Mouse (Mus musculus): ENCODE results near the gene Grb10.

The Grb10 gene

DNA sequence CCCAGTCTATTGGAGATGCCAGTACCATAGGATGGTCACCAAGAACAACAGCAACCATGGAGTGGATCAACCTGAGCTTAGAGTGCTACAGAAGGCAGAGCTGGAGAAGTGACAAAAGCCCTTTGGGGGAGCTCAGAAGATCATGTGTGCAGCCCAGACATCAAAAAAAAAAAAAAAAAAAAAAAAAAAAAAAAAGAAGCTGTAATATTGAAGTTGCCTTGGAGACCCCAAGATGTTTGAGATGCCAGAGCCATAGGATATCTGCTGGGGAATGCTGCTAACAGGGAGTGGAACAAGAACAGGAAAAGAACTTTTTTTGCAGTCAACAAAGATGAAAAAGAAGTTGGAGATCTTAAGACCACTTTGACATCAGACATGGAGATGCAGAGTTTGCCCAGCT, 133.0 kb downstream of the Grb10 start:
- no peak for DNase-seq (ENCODE audit: low read depth, low spot score)

DNA sequence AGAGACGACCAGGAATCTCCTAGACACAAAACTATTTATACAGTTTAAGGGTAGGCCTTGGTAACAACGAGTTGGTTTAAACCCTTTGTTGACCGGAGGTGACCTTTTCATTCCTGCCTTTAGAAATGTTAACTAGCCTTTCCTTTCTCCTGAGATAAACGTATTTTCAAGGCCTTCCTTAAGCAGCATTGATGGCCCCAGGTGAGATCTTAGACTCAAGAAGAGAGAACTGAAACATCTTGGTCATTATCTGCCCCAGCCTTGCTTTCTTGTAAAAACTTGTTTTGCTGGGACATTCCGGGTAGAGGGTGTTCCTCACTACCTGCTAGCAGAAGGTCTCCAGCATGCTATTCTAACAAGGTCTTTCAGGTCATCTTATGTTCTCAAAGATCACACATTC, 133.5 kb downstream of the Grb10 start:
- no peak for DNase-seq (ENCODE audit: low read depth, low spot score)

GRCm38 (mm10) chr11:11901509-11901908, 137.0 kb downstream of the Grb10 start:
- DNase-seq (ENCODE audit: low read depth, low spot score) = no peak

DNA sequence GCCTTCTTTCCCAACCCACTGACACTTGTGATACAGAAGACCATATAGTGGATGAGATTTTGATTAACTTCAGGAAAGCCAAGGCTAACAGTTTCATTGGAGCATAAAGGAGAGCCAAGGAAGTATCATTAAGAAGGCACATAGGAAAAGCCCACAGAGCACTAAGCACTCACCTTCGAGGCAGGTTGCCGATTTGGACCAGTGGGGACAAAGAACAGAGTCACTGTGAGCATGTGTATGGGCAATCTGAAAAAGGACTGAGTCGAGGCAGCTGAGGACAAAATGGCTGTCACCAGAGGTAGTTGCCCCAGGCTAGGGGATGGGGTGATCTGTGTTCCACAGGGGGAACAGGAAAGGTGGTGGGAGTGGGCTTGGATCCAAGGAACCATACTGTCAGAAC, 140.0 kb downstream of the Grb10 start:
- no peak for DNase-seq (ENCODE audit: low read depth, low spot score)

- no peak for DNase-seq (ENCODE audit: low read depth, low spot score)
Observed at GRCm38 (mm10) chr11:11897645-11898357, 140.7 kb downstream of the Grb10 start, which contains the start of gene Ddc. Gene Ddc (minus strand): TSS chr11:11898144.

DNA sequence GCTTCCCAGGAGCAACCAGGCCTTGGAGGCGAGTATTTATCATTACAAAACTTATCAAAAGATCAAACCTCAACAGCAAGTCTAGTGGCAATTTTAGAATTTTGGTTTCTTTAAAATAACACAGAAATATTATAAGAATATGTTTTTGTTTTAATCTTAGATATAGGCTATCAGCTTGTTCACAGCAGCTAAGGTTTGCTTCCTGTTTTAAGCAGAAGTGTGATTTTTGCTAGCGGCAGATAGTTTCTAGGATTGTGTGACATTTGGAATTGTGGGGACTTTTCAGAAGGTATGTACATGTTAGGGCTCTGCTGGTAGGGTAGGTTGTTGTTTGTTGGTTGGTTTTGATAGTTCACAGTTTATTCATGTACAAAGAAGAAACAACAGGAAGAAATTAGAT, 143.0 kb downstream of the Grb10 start:
- DNase-seq (ENCODE audit: low read depth, low spot score) = no peak

DNA sequence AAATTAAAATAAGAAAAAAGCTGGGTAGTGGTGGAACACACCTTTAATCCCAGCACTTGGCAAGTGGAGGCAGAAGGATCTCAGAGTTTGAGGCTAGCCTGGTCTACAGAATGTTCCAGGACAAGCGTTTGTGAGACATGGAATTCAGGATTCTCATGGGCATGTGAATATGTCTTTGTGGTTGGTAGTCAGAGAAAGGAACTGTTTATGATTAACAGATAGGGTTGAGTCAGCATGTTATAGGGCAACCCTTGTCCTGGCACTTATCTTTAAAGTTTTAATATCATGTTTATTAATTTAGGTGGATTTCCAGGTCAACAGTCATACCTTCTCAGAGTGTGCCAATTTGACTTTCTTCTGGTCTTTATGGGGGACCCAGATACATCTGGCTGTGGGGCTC, 144.7 kb downstream of the Grb10 start:
- DNase-seq (ENCODE audit: low read depth, low spot score) = no peak

GRCm38 (mm10) chr11:11892993-11893602, 145.4 kb downstream of the Grb10 start:
- no peak for DNase-seq (ENCODE audit: low read depth, low spot score)

- no peak for DNase-seq (ENCODE audit: low read depth, low spot score)
Observed at GRCm38 (mm10) chr11:11891832-11892231, 146.7 kb downstream of the Grb10 start.

GRCm38 (mm10) chr11:11890139-11890741, 148.2 kb downstream of the Grb10 start:
- DNase-seq (ENCODE audit: low read depth, low spot score) = no peak

DNA sequence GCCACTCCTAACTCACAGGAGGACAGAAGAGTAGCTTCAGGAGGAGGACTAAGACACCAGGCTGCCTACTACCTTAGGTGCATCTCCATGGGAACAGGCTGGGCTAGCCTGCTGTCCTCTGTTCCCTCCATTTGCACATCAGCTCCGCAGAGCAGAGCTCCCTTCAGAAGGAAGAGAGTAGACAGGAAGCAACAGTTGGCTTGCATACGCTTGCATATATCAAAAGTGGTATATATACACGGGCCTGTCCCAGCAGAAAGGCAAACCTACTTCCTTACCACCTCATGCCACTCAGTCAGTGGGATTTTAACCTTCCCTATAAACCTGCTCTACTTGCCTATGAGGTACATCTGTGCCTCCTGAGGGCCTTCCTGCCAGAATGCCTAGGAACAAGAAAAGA, 149.8 kb downstream of the Grb10 start:
- DNase-seq (ENCODE audit: low read depth, low spot score) = no peak

DNA sequence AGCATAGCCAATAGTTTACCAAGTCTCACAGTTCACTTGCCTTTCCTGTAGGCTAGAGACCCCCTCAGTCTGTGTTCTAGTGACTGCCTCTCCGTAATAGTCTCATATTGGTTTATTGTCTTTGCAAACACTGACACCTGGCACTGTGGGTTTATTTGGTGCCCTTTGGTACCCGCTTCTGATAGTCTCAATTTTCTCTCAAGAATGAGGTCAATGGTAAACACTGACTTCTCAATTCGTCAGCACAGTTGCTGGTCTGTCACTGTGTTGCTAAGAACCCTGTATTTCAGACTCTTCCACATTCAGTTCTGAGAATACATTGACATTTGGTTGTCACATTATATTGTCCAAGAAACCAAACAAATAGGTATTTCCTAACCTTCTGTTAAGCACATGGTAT, 150.4 kb downstream of the Grb10 start:
- no peak for DNase-seq (ENCODE audit: low read depth, low spot score)

DNA sequence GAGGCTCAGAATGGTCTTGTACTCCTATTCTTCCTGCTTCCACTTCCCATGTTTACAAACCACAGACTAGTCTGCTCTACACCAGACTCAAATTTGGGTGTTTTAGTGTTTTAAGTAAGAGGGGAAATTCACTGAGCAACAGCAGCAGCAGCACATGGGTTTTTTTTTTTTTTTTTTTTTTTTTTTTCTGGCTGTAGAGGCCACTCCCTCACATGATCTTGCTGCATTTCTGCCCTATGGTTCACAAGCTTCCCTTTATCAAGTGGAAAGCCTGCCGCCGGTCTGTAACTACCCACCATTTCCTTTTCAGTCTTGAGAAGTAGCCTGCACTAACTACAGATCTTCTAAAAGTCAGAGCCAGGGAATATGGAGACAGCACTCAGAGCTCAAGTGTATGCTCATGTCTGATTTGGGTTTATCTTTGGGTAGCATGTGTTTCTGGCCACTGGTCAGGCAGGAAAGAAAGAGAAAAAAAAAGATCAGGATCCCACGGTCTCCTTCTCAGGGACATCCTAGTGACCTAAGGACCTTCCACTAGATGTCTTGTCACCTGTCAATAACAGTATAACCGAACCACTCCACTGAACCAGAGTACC, 152.0 kb downstream of the Grb10 start:
- DNase-seq (ENCODE audit: low read depth, low spot score) = no peak

DNA sequence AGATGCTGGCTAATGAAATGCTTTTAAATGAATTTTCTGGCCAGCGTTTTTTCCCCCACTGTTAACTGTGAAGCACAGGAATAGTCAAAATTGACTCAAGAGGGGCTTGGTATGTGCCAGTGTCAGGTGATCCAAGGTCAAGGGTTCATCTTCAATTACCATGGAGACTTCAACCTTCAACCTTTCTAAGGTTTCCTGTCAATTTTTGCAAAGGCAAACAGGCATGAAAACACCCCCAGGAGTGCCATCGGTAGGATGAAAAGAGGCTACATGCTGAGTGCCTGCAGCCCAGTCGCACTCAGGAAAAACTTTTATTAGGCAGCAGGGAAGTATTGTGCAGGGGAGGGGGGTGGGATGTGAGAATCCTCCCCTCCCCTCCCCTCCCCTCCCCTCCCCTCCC, 152.6 kb downstream of the Grb10 start:
- DNase-seq (ENCODE audit: low read depth, low spot score) = no peak

- no peak for DNase-seq (ENCODE audit: low read depth, low spot score)
Observed at GRCm38 (mm10) chr11:11885246-11885643, 153.2 kb downstream of the Grb10 start.

- no peak for DNase-seq (ENCODE audit: low read depth, low spot score)
Observed at GRCm38 (mm10) chr11:11884533-11885245, 153.8 kb downstream of the Grb10 start.

- DNase-seq (ENCODE audit: low read depth, low spot score) = peak; percentile 32
Observed at GRCm38 (mm10) chr11:11881783-11882155, 156.7 kb downstream of the Grb10 start.

DNA sequence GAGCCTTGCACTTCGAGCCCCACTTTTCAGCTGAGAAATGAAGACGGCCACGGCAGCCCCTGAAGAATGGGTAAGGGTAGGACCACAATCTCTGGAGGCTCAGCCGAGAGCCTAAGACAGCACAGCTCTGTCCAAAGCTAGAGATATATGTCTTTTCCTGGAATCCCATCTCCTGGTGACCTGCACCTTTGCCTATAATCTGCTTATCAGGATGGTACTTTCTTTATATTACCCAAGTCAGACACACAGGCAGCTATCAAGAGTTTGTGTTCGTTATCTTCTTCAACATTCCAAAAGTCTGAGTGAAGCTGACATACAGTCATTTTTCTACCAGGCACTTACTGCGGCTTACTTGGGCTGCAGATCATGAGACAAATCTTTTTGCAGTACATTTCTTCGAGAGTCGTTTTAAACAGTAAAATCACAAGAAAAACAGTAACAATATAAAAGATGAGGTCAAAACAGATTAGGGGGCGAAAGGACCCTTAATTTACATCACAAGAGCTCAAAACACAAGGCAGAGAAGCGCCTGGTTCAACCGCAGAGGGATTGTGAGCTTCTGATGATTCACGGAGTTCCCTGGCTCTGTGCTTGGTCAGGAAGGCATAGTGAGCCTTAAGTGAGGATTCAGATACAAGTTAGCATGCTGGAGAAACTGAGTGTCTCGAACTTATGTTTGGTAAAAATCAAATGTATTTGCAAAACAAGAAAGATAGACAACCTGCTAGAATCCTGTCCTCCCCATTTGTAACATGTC, 157.3 kb downstream of the Grb10 start:
- DNase-seq (ENCODE audit: low read depth, low spot score) = peak; percentile 41
